Mouse (Mus musculus) olfactory bulb, adult 2 months (tissue): Measurements from ENCODE around the gene Rpl38.

Source experiments
- CTCF ChIP-seq: fragments of 200-500 bp; IDR thresholded peaks from 2 replicates; pipeline ENCODE4 v1.5.1; 2012; ENCODE audit warnings: low read depth, mild to moderate bottlenecking, low read length, moderate library complexity; ENCODE audit not compliant: insufficient read depth
- POLR2A ChIP-seq: fragments of 200-500 bp; IDR thresholded peaks from 2 replicates; pipeline ENCODE4 v1.6.1; 2012; ENCODE audit warnings: mild to moderate bottlenecking, low read depth, low read length, moderate library complexity; ENCODE audit not compliant: insufficient read depth

- TF ChIP-seq CTCF, result no peak
- no peak for TF ChIP-seq POLR2A
Measured at GRCm38 (mm10) chr11:114641136-114641535, 27.2 kb upstream of the Rpl38 start.
